Mouse (Mus musculus) urinary bladder, adult 2 months (tissue): Measurements from ENCODE around the gene Epb41. TPM values are rescaled to one million over a fixed set of nuclear protein-coding genes. Genes with fewer than 3 reads are reported as not detected.

Experiments
- DNase-seq: peaks from one replicate; pipeline ENCODE4 v3.0.0; 2022; ENCODE audit warnings: low spot score
- polyA plus RNA-seq: library from polyadenylated mRNA; depleted of rRNA; stranded (reverse); fragments of >200 nt; gene quantifications from 2 replicates; pipeline ENCODE4 v1.2.3, GENCODE M21; 2012; rRNA removed

Epb41 gene
- polyA plus RNA-seq, 1 experiment: 61.2 TPM

DNA sequence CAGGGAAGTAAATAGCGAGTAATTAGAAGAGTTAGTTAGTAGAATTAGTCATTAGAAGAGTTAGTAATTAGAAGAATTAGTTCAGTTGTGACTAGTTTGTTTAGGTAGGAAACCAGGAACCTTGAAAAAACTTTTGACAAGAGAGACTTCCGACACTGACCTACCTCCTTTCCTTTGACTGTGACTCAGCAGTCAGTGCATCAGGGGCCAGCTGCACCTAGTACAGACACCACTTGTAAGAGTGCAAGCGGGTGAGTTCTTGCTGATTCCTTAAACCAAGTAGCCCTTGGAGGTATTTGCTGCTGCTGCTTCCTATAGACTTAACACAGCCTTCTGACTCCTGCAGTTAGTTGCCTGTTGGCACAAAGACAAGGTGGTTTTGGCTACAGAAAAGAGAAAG, 184.4 kb downstream of the Epb41 start:
- DNase-seq: no peak

DNA sequence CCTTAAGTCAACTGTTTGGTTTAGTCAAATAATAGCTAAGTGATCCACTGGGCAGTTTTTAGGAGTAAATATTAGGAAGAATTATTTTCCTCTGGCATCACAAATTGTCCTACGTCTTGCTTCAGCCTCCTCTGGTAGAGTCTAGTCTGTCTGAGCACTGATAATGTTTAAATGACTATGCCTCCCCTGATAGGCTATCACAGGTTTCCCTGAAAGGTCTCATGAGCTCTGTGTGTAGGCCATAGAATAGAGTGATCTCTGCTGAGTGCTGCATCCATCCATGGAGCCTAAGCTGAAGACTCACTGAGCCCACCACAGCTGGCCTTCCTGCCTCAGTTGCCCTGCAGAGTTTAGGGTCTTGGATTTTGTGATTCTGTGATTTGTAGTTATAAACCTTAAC, 186.6 kb downstream of the Epb41 start:
- DNase-seq: no peak

DNA sequence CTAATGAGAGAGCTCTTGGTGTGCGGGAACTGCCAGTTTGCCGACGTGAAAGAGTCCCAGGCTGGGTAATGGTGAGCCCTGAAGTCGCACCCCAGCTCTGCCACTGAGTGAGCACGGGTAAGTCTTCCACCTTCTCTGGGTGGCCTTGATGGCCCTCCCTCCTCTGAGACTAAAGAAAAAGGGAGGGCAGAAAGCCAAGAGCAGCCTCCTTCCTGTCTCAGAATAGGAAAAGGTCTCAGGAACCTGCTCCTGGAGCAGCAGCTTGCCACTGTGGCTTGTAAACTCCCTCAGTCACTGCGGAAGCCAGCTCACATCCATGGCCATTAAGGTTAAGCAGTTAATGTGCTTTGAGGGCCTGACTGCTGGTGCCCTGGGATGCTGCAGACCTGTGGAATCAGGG, 189.7 kb downstream of the Epb41 start:
- DNase-seq: no peak

DNA sequence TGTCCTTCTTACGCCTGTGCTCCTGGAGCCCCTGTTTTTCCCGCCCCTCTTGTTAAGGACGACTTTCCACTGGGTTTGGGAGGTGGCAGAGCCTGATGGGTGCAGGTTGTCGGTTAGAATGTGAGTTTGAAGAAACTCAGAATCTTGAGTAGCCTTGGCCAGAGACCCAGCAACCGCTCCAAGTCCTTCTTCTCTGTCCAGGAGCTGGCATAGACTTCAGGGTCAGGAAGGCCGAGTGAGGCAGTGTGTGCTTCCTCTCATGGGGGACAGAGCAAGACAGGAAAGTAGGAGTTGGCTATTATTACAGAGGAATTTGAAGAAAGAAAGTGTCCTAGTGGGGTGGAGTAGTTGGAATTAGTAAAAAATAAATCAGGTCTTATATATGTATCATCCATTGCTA, 191.6 kb downstream of the Epb41 start:
- no peak for DNase-seq

- DNase-seq: no peak
Measured at GRCm38 (mm10) chr4:131881306-131881705, 193.8 kb downstream of the Epb41 start.

- DNase-seq: no peak
Measured at GRCm38 (mm10) chr4:131879692-131880091, 195.4 kb downstream of the Epb41 start.

GRCm38 (mm10) chr4:131876836-131877235, 198.3 kb downstream of the Epb41 start:
- DNase-seq: no peak

- DNase-seq: no peak
Measured at GRCm38 (mm10) chr4:131875242-131875641, 199.9 kb downstream of the Epb41 start.

DNA sequence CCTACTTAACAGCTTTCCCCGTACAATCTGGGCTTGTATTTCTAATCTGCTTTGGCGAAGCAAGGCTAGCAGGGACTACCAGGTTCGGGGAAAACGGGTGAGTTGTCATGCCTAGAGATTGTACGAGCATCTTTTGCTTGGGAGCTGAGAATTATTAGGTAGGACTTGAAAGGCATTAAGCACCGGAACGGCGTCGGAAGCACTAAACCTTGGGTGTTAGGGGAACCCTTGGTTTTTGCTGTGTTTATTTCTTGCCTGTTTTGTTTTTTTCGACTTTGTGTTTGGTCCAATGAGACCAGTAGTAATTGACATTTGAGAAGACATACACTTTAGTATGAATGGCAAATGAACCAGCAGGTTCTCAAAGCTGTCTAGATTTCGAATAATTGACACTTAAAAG, 200.6 kb downstream of the Epb41 start:
- no peak for DNase-seq

GRCm38 (mm10) chr4:131874169-131874536, 201.0 kb downstream of the Epb41 start:
- DNase-seq: no peak

Other genes starting within 250 kb of the Epb41 start
- gene Ptpru, start 237.0 kb downstream of the Epb41 start, polyA plus RNA-seq: 73.3 and 73.6 TPM in 2 replicates
- 33.9 and 39.6 TPM in 2 replicates for gene Mecr, start 231.9 kb downstream of the Epb41 start, polyA plus RNA-seq
- gene Srsf4, start 201.7 kb downstream of the Epb41 start, polyA plus RNA-seq: 48.1 and 60.6 TPM in 2 replicates
- 45.2 and 52.6 TPM in 2 replicates for gene Tmem200b, start 153.6 kb downstream of the Epb41 start, polyA plus RNA-seq
- 0.32 and 0.39 TPM in 2 replicates for gene Gm10300, start 624 bp downstream of the Epb41 start, polyA plus RNA-seq
- 1.4 and 1.6 TPM in 2 replicates for gene Oprd1, start 69.2 kb upstream of the Epb41 start, polyA plus RNA-seq
- 22.1 and 22.2 TPM in 2 replicates for gene Ythdf2, start 137.0 kb upstream of the Epb41 start, polyA plus RNA-seq
- 9.7 and 12.1 TPM in 2 replicates for gene Gmeb1, start 186.3 kb upstream of the Epb41 start, polyA plus RNA-seq
- gene Taf12, start 199.1 kb upstream of the Epb41 start, polyA plus RNA-seq: 19.4 and 23.4 TPM in 2 replicates
- gene Rab42, start 228.1 kb upstream of the Epb41 start, polyA plus RNA-seq: 2.3 and 3.6 TPM in 2 replicates